Mouse (Mus musculus) brain, adult 2 months (tissue): ENCODE results near the gene Vac14.
A peak's percentile ranks its signal among the peaks of the same experiment; 100 is the strongest.

Experiments used
- DNase-seq: peaks from one replicate; pipeline ENCODE4 v3.0.0; 2011; ENCODE audit warnings: low read depth, low spot score

Vac14 gene

GRCm38 (mm10) chr8:110618391-110619207 lies at the start of gene Vac14:
Vac14 (plus strand) TSS chr8:110618585.
- DNase-seq: peak; percentile 99

- no peak for DNase-seq
Measured at GRCm38 (mm10) chr8:110592641-110593040, 25.7 kb upstream of the Vac14 start.

GRCm38 (mm10) chr8:110594164-110594563 lies 24.2 kb upstream of the Vac14 start:
- no peak for DNase-seq

- peak; percentile 61 for DNase-seq
Measured at GRCm38 (mm10) chr8:110604556-110604955, 13.8 kb upstream of the Vac14 start.

- DNase-seq: peak; percentile 32
Measured at GRCm38 (mm10) chr8:110605401-110606015, 12.9 kb upstream of the Vac14 start.

- DNase-seq: no peak
Measured at GRCm38 (mm10) chr8:110615730-110616129, 2.7 kb upstream of the Vac14 start.

GRCm38 (mm10) chr8:110617801-110618358 lies 505 bp upstream of the Vac14 start:
- no peak for DNase-seq

- peak; percentile 39 for DNase-seq
Measured at GRCm38 (mm10) chr8:110619208-110619574, 806 bp downstream of the Vac14 start.

- DNase-seq: no peak
Measured at GRCm38 (mm10) chr8:110619919-110620318, 1.5 kb downstream of the Vac14 start.

GRCm38 (mm10) chr8:110626431-110626830 lies 8.0 kb downstream of the Vac14 start:
- DNase-seq: peak; percentile 56

GRCm38 (mm10) chr8:110629245-110630063 lies 11.1 kb downstream of the Vac14 start:
- peak; percentile 80 for DNase-seq

- DNase-seq: peak; percentile 56
Measured at GRCm38 (mm10) chr8:110630079-110630478, 11.7 kb downstream of the Vac14 start.

GRCm38 (mm10) chr8:110630571-110631071 lies 12.2 kb downstream of the Vac14 start:
- DNase-seq: peak; percentile 87

GRCm38 (mm10) chr8:110631201-110631600 lies 12.8 kb downstream of the Vac14 start:
- no peak for DNase-seq

GRCm38 (mm10) chr8:110633814-110634213 lies 15.4 kb downstream of the Vac14 start:
- no peak for DNase-seq

- DNase-seq: no peak
Measured at GRCm38 (mm10) chr8:110636182-110636581, 17.8 kb downstream of the Vac14 start.

GRCm38 (mm10) chr8:110642331-110642730 lies 23.9 kb downstream of the Vac14 start:
- peak; percentile 84 for DNase-seq

GRCm38 (mm10) chr8:110643177-110643576 lies 24.8 kb downstream of the Vac14 start:
- DNase-seq: no peak

- no peak for DNase-seq
Measured at GRCm38 (mm10) chr8:110644422-110644821, 26.0 kb downstream of the Vac14 start.

GRCm38 (mm10) chr8:110644901-110645300 lies 26.5 kb downstream of the Vac14 start:
- no peak for DNase-seq

- no peak for DNase-seq
Measured at GRCm38 (mm10) chr8:110645340-110645739, 27.0 kb downstream of the Vac14 start.

- peak; percentile 89 for DNase-seq
Measured at GRCm38 (mm10) chr8:110646064-110646463, 27.7 kb downstream of the Vac14 start.
